Mouse (Mus musculus): ENCODE measurements around the gene Stk25. TPM values are rescaled to one million over a fixed set of nuclear protein-coding genes. Genes with fewer than 3 reads are reported as not detected.

The Stk25 gene
- polyA plus RNA-seq, 1 experiment from 2014 or later, result 164 TPM

- Histone ChIP-seq H3K36me3 (ENCODE audit: control insufficient read depth, insufficient read depth, low read length) (peaks cover 38% of the 10 kb centered on the region), H3K9me3 (ENCODE audit: control insufficient read depth, low read length) (no peaks in the 10 kb centered on the region), H3K4me2 (ENCODE audit: low read length) (no peak overlapping the region), H3K27ac (replicated peaks in 1 of 2; ENCODE audit: control insufficient read depth in 1 of 2, insufficient read depth in 1 of 2, low read depth in 2 of 2, low read length in 2 of 2) (no peak overlapping the region), H3K4me3 (ENCODE audit: control insufficient read depth in 1 of 2, insufficient read depth in 1 of 2, low read depth in 1 of 2, low read length in 2 of 2) (no peak overlapping the region), H3K27me3 (ENCODE audit: control insufficient read depth, insufficient read depth, low read length) (no peaks in the 10 kb centered on the region), H3K4me1 (ENCODE audit: control insufficient read depth in 2 of 2, insufficient read depth in 2 of 2, low read length in 2 of 2) (peaks cover 12 to 28% of the 10 kb centered on the region in 2 experiments), H3K9ac (ENCODE audit: low read length) (no peak overlapping the region)
- 92% methylated on average over 10 of the region's 10 CpGs for WGBS
- ATAC-seq (ENCODE audit: insufficient number of reproducible peaks, insufficient read depth, low FRiP score, low read depth), result no peak
Measured at GRCm38 (mm10) chr1:93693943-93694342, 35.5 kb upstream of the Stk25 start.

- Histone ChIP-seq H3K9ac (ENCODE audit: low read length) (no peak overlapping the region), H3K4me3 (ENCODE audit: control insufficient read depth in 1 of 2, insufficient read depth in 1 of 2, low read depth in 1 of 2, low read length in 2 of 2) (no peak overlapping the region), H3K27me3 (ENCODE audit: control insufficient read depth, insufficient read depth, low read length) (no peaks in the 10 kb centered on the region), H3K4me2 (ENCODE audit: low read length) (no peak overlapping the region), H3K36me3 (ENCODE audit: control insufficient read depth, insufficient read depth, low read length) (peaks cover 38% of the 10 kb centered on the region), H3K9me3 (ENCODE audit: control insufficient read depth, low read length) (no peaks in the 10 kb centered on the region), H3K4me1 (ENCODE audit: control insufficient read depth in 2 of 2, insufficient read depth in 2 of 2, low read length in 2 of 2) (peaks cover 14 to 31% of the 10 kb centered on the region in 2 experiments), H3K27ac (replicated peaks in 1 of 2; ENCODE audit: control insufficient read depth in 1 of 2, insufficient read depth in 1 of 2, low read depth in 2 of 2, low read length in 2 of 2) (no peak overlapping the region)
- ATAC-seq (ENCODE audit: insufficient number of reproducible peaks, insufficient read depth, low FRiP score, low read depth), result no peak
- 82% methylated on average over 3 of the region's 3 CpGs for WGBS
Measured at GRCm38 (mm10) chr1:93693502-93693901, 35.0 kb upstream of the Stk25 start.

- Histone ChIP-seq H3K27ac (replicated peaks in 1 of 2; ENCODE audit: control insufficient read depth in 1 of 2, insufficient read depth in 1 of 2, low read depth in 2 of 2, low read length in 2 of 2) (no peak overlapping the region), H3K9me3 (ENCODE audit: control insufficient read depth, low read length) (no peaks in the 10 kb centered on the region), H3K9ac (ENCODE audit: low read length) (no peak overlapping the region), H3K4me2 (ENCODE audit: low read length) (no peak overlapping the region), H3K4me1 (ENCODE audit: control insufficient read depth in 2 of 2, insufficient read depth in 2 of 2, low read length in 2 of 2) (peaks cover 15 to 35% of the 10 kb centered on the region in 2 experiments), H3K4me3 (ENCODE audit: control insufficient read depth in 1 of 2, insufficient read depth in 1 of 2, low read depth in 1 of 2, low read length in 2 of 2) (no peak overlapping the region), H3K27me3 (ENCODE audit: control insufficient read depth, insufficient read depth, low read length) (no peaks in the 10 kb centered on the region), H3K36me3 (ENCODE audit: control insufficient read depth, insufficient read depth, low read length) (peaks cover 38% of the 10 kb centered on the region)
- ATAC-seq (ENCODE audit: insufficient number of reproducible peaks, insufficient read depth, low FRiP score, low read depth), result no peak
- 81% methylated on average over 9 of the region's 9 CpGs for WGBS
Measured at GRCm38 (mm10) chr1:93692773-93693172, 34.3 kb upstream of the Stk25 start.

- peaks cover 38% of the 10 kb centered on the region for H3K36me3 ChIP-seq (ENCODE audit: control insufficient read depth, insufficient read depth, low read length)
- WGBS, result 79% methylated on average over 10 of the region's 10 CpGs
- no peak for ATAC-seq (ENCODE audit: insufficient number of reproducible peaks, insufficient read depth, low FRiP score, low read depth)
- no peaks in the 10 kb centered on the region for H3K27me3 ChIP-seq (ENCODE audit: control insufficient read depth, insufficient read depth, low read length)
- H3K4me3 ChIP-seq (ENCODE audit: control insufficient read depth in 1 of 2, insufficient read depth in 1 of 2, low read depth in 1 of 2, low read length in 2 of 2), result no peak overlapping the region
- H3K4me2 ChIP-seq (ENCODE audit: low read length), result no peak overlapping the region
- H3K9ac ChIP-seq (ENCODE audit: low read length), result no peak overlapping the region
- H3K9me3 ChIP-seq (ENCODE audit: control insufficient read depth, low read length), result no peaks in the 10 kb centered on the region
- H3K27ac ChIP-seq (replicated peaks in 1 of 2; ENCODE audit: control insufficient read depth in 1 of 2, insufficient read depth in 1 of 2, low read depth in 2 of 2, low read length in 2 of 2), result no peak overlapping the region
- H3K4me1 ChIP-seq (ENCODE audit: control insufficient read depth in 2 of 2, insufficient read depth in 2 of 2, low read length in 2 of 2), result peaks cover 15 to 27% of the 10 kb centered on the region in 2 experiments
Measured at GRCm38 (mm10) chr1:93691786-93692357, 33.4 kb upstream of the Stk25 start.

GRCm38 (mm10) chr1:93691106-93691505, 32.6 kb upstream of the Stk25 start:
- ATAC-seq (ENCODE audit: insufficient number of reproducible peaks, insufficient read depth, low FRiP score, low read depth), result no peak
- 92% methylated on average over 8 of the region's 8 CpGs for WGBS

GRCm38 (mm10) chr1:93689901-93690496, 31.5 kb upstream of the Stk25 start:
- no peak overlapping the region for H3K9ac ChIP-seq (ENCODE audit: low read length)
- peaks cover 32% of the 10 kb centered on the region for H3K36me3 ChIP-seq (ENCODE audit: control insufficient read depth, insufficient read depth, low read length)
- WGBS, result 74% methylated on average over 7 of the region's 7 CpGs
- H3K4me2 ChIP-seq (ENCODE audit: low read length), result no peak overlapping the region
- H3K27me3 ChIP-seq (ENCODE audit: control insufficient read depth, insufficient read depth, low read length), result no peaks in the 10 kb centered on the region
- ATAC-seq (ENCODE audit: insufficient number of reproducible peaks, insufficient read depth, low FRiP score, low read depth), result no peak
- no peaks in the 10 kb centered on the region for H3K9me3 ChIP-seq (ENCODE audit: control insufficient read depth, low read length)
- no peak overlapping the region for H3K27ac ChIP-seq (replicated peaks in 1 of 2; ENCODE audit: control insufficient read depth in 1 of 2, insufficient read depth in 1 of 2, low read depth in 2 of 2, low read length in 2 of 2)
- H3K4me3 ChIP-seq (ENCODE audit: control insufficient read depth in 1 of 2, insufficient read depth in 1 of 2, low read depth in 1 of 2, low read length in 2 of 2), result no peak overlapping the region
- H3K4me1 ChIP-seq (ENCODE audit: control insufficient read depth in 2 of 2, insufficient read depth in 2 of 2, low read length in 2 of 2), result peaks cover 14 to 22% of the 10 kb centered on the region in 2 experiments; a peak in 3 of 4 replicates

More at GRCm38 (mm10) chr1:93691106-93691505, 32.6 kb upstream of the Stk25 start:
- no peak overlapping the region for H3K4me2 ChIP-seq (ENCODE audit: low read length)
- H3K36me3 ChIP-seq (ENCODE audit: control insufficient read depth, insufficient read depth, low read length), result peaks cover 38% of the 10 kb centered on the region
- H3K27ac ChIP-seq (replicated peaks in 1 of 2; ENCODE audit: control insufficient read depth in 1 of 2, insufficient read depth in 1 of 2, low read depth in 2 of 2, low read length in 2 of 2), result no peak overlapping the region
- peaks cover 14 to 24% of the 10 kb centered on the region in 2 experiments; a peak in 3 of 4 replicates for H3K4me1 ChIP-seq (ENCODE audit: control insufficient read depth in 2 of 2, insufficient read depth in 2 of 2, low read length in 2 of 2)
- H3K9me3 ChIP-seq (ENCODE audit: control insufficient read depth, low read length), result no peaks in the 10 kb centered on the region
- H3K27me3 ChIP-seq (ENCODE audit: control insufficient read depth, insufficient read depth, low read length), result no peaks in the 10 kb centered on the region
- H3K9ac ChIP-seq (ENCODE audit: low read length), result no peak overlapping the region
- no peak overlapping the region for H3K4me3 ChIP-seq (ENCODE audit: control insufficient read depth in 1 of 2, insufficient read depth in 1 of 2, low read depth in 1 of 2, low read length in 2 of 2)

- peak; percentile 61 for ATAC-seq (ENCODE audit: insufficient number of reproducible peaks, insufficient read depth, low FRiP score, low read depth)
- Histone ChIP-seq H3K4me3 (ENCODE audit: control insufficient read depth in 1 of 2, insufficient read depth in 1 of 2, low read depth in 1 of 2, low read length in 2 of 2) (no peak overlapping the region), H3K27ac (replicated peaks in 1 of 2; ENCODE audit: control insufficient read depth in 1 of 2, insufficient read depth in 1 of 2, low read depth in 2 of 2, low read length in 2 of 2) (0 out of 4 replicates have a peak overlapping the region, but pooled peaks of 1 of the 2 experiments have one; percentile 11), H3K9me3 (ENCODE audit: control insufficient read depth, low read length) (no peaks in the 10 kb centered on the region), H3K27me3 (ENCODE audit: control insufficient read depth, insufficient read depth, low read length) (no peaks in the 10 kb centered on the region), H3K4me2 (ENCODE audit: low read length) (no peak overlapping the region), H3K36me3 (ENCODE audit: control insufficient read depth, insufficient read depth, low read length) (peaks cover 29% of the 10 kb centered on the region), H3K9ac (ENCODE audit: low read length) (no peak overlapping the region), H3K4me1 (ENCODE audit: control insufficient read depth in 2 of 2, insufficient read depth in 2 of 2, low read length in 2 of 2) (peaks cover 14 to 15% of the 10 kb centered on the region in 2 experiments; a peak in 3 of 4 replicates)
- WGBS, result 63% methylated on average over 8 of the region's 8 CpGs
Measured at GRCm38 (mm10) chr1:93688154-93688553, 29.7 kb upstream of the Stk25 start.

All from heart, embryonic 14.5 days (tissue).